Mouse (Mus musculus) liver, embryonic 16.5 days (tissue): ENCODE data around the gene Fmo5. TPM values are rescaled to one million over a fixed set of nuclear protein-coding genes. Genes with fewer than 3 reads are reported as not detected.

Source experiments
- ATAC-seq: fragments of 200-750 bp; cut with Nextera tagmentation; 2 replicates; pipeline ENCODE4 v1.8.0; 2017; ENCODE audit warnings: low read depth, mild to moderate bottlenecking, moderate number of reproducible peaks, moderate library complexity
- H3K27ac ChIP-seq: fragments of 300-500 bp; sonication (generic); 2 replicates; pipeline ENCODE4 v1.5.1; 2014; ENCODE audit warnings: mild to moderate bottlenecking, low read length
- H3K27me3 ChIP-seq: fragments of 300-500 bp; sonication (generic); 2 replicates; pipeline ENCODE4 v1.6.1; 2014; ENCODE audit warnings: low read depth, low read length, mixed read lengths; ENCODE audit not compliant: control insufficient read depth, insufficient read depth
- H3K36me3 ChIP-seq: fragments of 300-500 bp; sonication (generic); 2 replicates; pipeline ENCODE4 v1.6.1; 2014; ENCODE audit warnings: mild to moderate bottlenecking; ENCODE audit not compliant: control insufficient read depth, insufficient read depth
- H3K4me1 ChIP-seq: fragments of 300-500 bp; sonication (generic); 2 replicates; pipeline ENCODE4 v1.6.1; 2014; ENCODE audit warnings: low read depth, low read length, mixed read lengths; ENCODE audit not compliant: control insufficient read depth
- H3K4me2 ChIP-seq: fragments of 300-500 bp; sonication (generic); 2 replicates; pipeline ENCODE4 v1.6.1; 2014; ENCODE audit warnings: low read depth, low read length, mixed read lengths
- H3K4me3 ChIP-seq: fragments of 300-500 bp; sonication (generic); 2 replicates; pipeline ENCODE4 v1.5.1; 2014; ENCODE audit warnings: low read depth, mild to moderate bottlenecking, low read length
- H3K9ac ChIP-seq: fragments of 300-500 bp; sonication (generic); 2 replicates; pipeline ENCODE4 v1.6.1; 2014; ENCODE audit warnings: low read depth, low read length
- H3K9me3 ChIP-seq: fragments of 300-500 bp; sonication (generic); replicated peaks from 2 replicates; pipeline ENCODE4 v1.6.1; 2016; ENCODE audit warnings: low read length; ENCODE audit not compliant: control insufficient read depth
- WGBS: fragments of 180-500 bp; shearing (Covaris S2); extraction: QIAGEN DNeasy Blood & Tissue Kit; methylation state at CpG from one replicate; pipeline ENCODE4 v1.1.7; 2014; ENCODE audit not compliant: insufficient replicate concordance; 5-methylcytosine and 5-hydroxymethylcytosine counted together
- polyA plus RNA-seq: library from polyadenylated mRNA; unstranded; fragments of >200 nt; fragmentation: Nextera tagmentation; extraction: Ambion mirVana; gene quantifications from 2 replicates; pipeline ENCODE4 v1.2.1, GENCODE M21; 2015

Gene Fmo5
- 22.2 and 24.9 TPM in 2 replicates for polyA plus RNA-seq

DNA sequence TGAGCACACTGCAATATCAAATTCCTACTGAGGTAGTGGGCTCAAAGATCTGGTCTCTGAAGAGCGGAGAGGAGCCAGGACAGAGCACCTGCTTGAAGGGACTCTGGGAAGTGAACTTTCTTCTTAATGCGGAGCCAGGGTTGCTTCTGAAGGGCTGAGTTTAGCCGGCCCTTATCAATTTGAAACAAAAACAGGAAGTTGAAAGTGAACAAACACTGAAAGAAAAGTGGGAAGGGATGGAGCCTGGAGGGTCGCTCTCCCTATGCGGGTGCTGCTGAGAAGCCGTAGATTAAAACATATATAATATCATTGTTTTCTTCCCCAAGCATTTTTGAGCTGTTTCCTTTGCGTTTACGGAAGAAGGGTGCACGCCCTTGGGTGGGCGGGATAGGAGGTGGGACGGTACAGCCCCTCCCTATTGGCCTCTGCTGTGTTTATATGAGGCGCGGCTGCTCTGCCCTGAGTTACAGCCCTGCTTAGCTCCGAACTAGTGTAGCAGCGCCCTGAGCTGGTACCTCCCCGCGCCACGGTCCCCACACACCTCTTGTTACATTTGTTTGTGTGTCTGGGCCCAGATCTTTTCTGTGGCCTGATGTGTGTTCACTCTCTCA, at the start of gene Fmo5:
TSS of gene Fmo5 (plus strand) at position 414 of the 611 bp plus-strand sequence.
- peak within 1 kb of the TSS; percentile 66 for H3K9ac ChIP-seq
- no peaks in the 10 kb centered on the region for H3K9me3 ChIP-seq
- H3K4me2 ChIP-seq: peak within 1 kb of the TSS; percentile 71
- H3K27me3 ChIP-seq: no peaks in the 10 kb centered on the region
- ATAC-seq: peak; percentile 97
- peak within 1 kb of the TSS; percentile 88 for H3K27ac ChIP-seq
- WGBS: under 1% methylated on average over 18 of the region's 18 CpGs
- H3K36me3 ChIP-seq: no peaks in the 10 kb centered on the region
- H3K4me3 ChIP-seq: peak within 1 kb of the TSS; percentile 69
- peaks cover 11% of the 10 kb centered on the region for H3K4me1 ChIP-seq

DNA sequence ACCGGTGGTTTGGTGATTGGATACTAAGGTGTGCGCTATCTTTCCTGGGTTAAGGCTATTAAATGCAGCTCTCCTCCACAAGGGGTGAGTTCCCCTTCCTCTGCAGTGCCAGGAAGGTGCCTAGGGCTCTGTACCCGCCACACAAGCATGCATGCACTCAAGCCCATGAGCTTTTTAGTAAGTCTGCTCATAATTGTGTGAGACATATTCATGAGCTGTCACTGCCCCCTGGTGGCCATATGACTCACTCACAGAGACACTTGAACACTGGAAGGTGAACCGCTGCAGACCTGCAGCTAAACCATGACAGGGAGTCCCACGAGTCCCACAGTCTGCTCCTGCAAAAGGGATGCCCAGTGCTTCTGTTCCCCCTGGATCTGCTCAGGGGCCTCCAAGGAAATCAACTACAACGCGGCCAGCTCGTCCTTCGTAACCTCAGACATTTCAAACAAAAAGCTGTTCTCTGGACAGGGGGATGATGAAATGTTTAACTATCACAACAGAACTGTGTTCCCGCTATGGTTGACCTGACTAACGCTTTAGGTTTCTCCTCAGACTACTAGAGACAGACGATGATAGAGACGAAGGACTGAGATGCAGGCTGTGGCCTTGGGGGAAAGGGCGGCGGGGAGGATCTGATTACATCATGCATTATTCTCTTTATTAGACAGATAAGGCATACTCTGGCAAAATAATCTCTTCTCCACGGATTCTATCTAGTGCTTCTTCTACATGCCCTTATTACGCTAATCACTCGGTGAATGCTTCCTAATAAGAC, 43.0 kb upstream of the Fmo5 start:
- WGBS: 63% methylated on average over 18 of the region's 18 CpGs
- Histone ChIP-seq H3K4me3 (no peak overlapping the region), H3K9me3 (no peaks in the 10 kb centered on the region), H3K36me3 (peaks cover 7% of the 10 kb centered on the region), H3K27me3 (no peaks in the 10 kb centered on the region), H3K9ac (no peak overlapping the region), H3K27ac (no peak overlapping the region), H3K4me1 (no peaks in the 10 kb centered on the region), H3K4me2 (no peak overlapping the region)
- peak; percentile 39; the same call in 1 of the 2 replicates for ATAC-seq

DNA sequence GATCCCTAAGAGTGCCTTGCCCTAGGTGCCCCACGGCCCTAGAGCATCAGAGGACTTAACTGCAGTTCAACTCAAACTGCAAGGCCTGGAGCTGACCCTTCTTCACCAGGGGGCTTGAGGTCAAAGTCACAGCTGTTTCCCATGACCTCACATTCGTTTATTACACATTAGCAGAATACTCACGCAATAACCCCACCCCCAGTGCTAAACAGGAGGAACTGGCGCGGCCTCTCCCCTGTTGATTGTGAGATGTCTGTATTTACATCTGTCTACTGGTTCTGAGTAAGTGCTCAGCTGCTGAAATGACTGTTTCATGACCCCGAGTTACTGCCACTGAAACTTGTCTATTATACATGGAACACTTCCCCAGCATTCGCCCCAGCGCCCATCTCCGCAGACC, 40.9 kb upstream of the Fmo5 start:
- 76% methylated on average over 9 of the region's 9 CpGs for WGBS
- no peaks in the 10 kb centered on the region for H3K4me1 ChIP-seq
- H3K9me3 ChIP-seq: no peaks in the 10 kb centered on the region
- H3K4me2 ChIP-seq: no peak overlapping the region
- no peak for ATAC-seq
- H3K27me3 ChIP-seq: no peaks in the 10 kb centered on the region
- H3K27ac ChIP-seq: no peak overlapping the region
- no peaks in the 10 kb centered on the region for H3K36me3 ChIP-seq
- no peak overlapping the region for H3K4me3 ChIP-seq
- no peak overlapping the region for H3K9ac ChIP-seq

DNA sequence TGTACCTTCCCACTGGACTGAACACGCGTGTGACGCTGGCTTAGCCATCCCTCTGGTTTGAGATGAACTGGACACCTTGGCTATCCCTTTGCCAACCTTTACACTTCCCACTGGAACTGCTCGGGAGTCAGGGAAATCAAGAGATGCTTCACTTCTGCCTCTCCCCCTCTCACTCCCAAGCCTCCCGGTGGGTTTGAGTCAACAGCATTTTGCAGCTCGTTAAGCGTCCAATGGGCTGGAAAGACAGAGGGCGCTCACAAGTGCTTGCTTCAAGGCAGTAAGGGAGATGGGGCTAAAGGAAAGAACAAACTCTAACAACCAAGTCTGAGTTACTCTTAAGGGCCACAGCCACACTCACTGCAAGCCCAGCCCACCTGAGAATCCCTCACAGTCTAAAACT, 37.9 kb upstream of the Fmo5 start:
- H3K27ac ChIP-seq: no peak overlapping the region
- no peak overlapping the region for H3K4me2 ChIP-seq
- H3K36me3 ChIP-seq: no peaks in the 10 kb centered on the region
- H3K27me3 ChIP-seq: no peaks in the 10 kb centered on the region
- 71% methylated on average over 8 of the region's 8 CpGs for WGBS
- no peak overlapping the region for H3K9ac ChIP-seq
- ATAC-seq: no peak
- no peaks in the 10 kb centered on the region for H3K4me1 ChIP-seq
- no peak overlapping the region for H3K4me3 ChIP-seq
- H3K9me3 ChIP-seq: no peaks in the 10 kb centered on the region

DNA sequence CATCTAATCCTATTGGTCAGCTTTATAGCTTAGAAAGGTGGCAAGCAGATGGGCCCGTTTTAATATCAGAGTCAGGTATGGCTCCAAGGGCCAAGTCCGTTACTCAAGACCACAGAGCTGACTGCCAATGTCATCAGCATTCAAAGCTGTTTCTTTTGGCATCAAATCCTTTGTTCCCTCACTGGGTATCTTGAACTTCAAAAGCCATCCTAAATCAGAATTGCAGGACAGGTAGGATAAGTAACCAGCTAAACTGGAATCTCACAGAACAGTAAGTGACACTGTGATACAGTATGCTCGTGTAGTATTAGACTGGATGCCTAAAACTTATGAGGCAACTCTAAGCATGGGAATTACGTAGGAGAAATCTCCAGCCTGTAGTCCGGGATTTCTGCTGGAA, 35.5 kb upstream of the Fmo5 start:
- Histone ChIP-seq H3K36me3 (no peaks in the 10 kb centered on the region), H3K9me3 (no peaks in the 10 kb centered on the region), H3K4me3 (no peak overlapping the region), H3K4me2 (no peak overlapping the region), H3K27ac (no peak overlapping the region), H3K27me3 (no peaks in the 10 kb centered on the region), H3K9ac (no peak overlapping the region), H3K4me1 (peaks cover 5% of the 10 kb centered on the region; the same call in 1 of the 2 replicates)
- no peak for ATAC-seq
- WGBS: 81% methylated on average over 5 of the region's 5 CpGs

DNA sequence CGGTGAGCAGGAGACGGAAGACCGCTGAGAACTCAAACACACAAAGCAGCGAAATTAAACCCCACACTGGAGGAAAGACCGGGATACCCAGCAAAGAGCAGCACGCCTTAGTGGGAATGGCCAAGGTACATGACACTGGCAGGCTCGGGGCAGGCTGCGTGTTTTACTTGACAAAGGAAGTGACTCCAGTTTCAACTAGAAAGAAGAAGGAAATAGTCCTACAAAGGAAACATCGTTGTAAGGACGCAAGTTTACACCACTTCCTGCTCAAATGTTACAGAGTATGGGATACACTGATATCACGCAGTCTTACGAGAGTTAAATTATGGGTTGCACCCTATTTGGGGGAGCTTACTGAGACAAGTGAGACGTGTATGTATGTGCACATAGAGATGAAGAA, 34.5 kb upstream of the Fmo5 start:
- H3K9ac ChIP-seq: no peak overlapping the region
- ATAC-seq: no peak
- no peak overlapping the region for H3K4me3 ChIP-seq
- WGBS: 70% methylated on average over 13 of the region's 13 CpGs
- peaks cover 5% of the 10 kb centered on the region; the same call in 1 of the 2 replicates for H3K4me1 ChIP-seq
- no peak overlapping the region for H3K27ac ChIP-seq
- H3K27me3 ChIP-seq: no peaks in the 10 kb centered on the region
- H3K9me3 ChIP-seq: no peaks in the 10 kb centered on the region
- H3K4me2 ChIP-seq: no peak overlapping the region
- peaks cover under 1% of the 10 kb centered on the region; the same call in 1 of the 2 replicates for H3K36me3 ChIP-seq

DNA sequence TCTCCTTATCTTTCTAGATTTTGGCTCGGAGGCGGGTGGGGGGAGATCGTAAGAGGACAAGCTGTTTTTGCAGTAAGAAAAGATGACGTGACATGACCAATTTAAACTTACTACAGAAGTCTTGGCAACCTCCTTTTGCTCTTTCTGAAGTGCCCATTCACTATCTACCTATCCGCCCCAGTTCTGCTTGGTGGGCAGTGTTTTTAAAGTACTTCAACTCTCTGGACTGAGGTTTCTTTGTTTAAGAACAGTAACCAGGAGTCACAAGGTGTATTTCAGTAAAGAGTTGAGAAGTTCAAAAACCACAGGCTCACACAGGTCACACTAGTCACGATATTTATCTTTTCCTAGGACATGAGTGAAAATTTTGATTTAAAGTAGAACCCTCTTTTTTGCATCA, 33.5 kb upstream of the Fmo5 start:
- Histone ChIP-seq H3K9ac (no peak overlapping the region), H3K36me3 (peaks cover 3% of the 10 kb centered on the region; the same call in 1 of the 2 replicates), H3K4me3 (no peak overlapping the region), H3K27ac (no peak overlapping the region), H3K4me1 (peaks cover 5% of the 10 kb centered on the region; the same call in 1 of the 2 replicates), H3K4me2 (no peak overlapping the region), H3K9me3 (no peaks in the 10 kb centered on the region), H3K27me3 (no peaks in the 10 kb centered on the region)
- 77% methylated on average over 6 of the region's 6 CpGs for WGBS
- no peak for ATAC-seq

DNA sequence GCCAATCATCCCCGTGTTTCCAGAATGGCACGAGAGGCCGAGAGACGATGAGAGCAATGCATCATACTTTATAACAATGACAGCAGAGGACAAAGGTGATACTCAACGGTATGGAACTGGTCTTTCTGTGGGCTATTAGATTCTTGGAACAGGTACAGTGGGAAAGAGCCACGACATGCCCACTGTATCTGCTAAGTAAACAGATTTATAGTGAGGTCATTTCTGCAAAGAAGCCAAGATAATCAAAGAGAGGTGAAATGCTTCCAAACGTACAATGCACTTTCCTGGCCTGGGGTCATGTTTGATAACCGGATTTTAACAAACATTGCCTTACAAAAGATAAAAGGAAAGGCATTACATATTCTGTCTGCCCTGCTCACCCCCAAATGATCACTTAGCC, 31.8 kb upstream of the Fmo5 start:
- H3K4me2 ChIP-seq: no peak overlapping the region
- no peaks in the 10 kb centered on the region for H3K27me3 ChIP-seq
- no peak overlapping the region for H3K9ac ChIP-seq
- peak; percentile 59 for ATAC-seq
- H3K36me3 ChIP-seq: peaks cover 3% of the 10 kb centered on the region; the same call in 1 of the 2 replicates
- H3K4me1 ChIP-seq: peaks cover 5% of the 10 kb centered on the region; the same call in 1 of the 2 replicates
- no peak overlapping the region for H3K4me3 ChIP-seq
- no peaks in the 10 kb centered on the region for H3K9me3 ChIP-seq
- 61% methylated on average over 8 of the region's 8 CpGs for WGBS
- H3K27ac ChIP-seq: no peak overlapping the region
